Mouse (Mus musculus) hindbrain, postnatal 0 days (tissue): ENCODE results near the gene Scgb1a1. TPM values are rescaled to one million over a fixed set of nuclear protein-coding genes. Genes with fewer than 3 reads are reported as not detected.

Source experiments
- ATAC-seq: fragments of 200-750 bp; cut with Nextera tagmentation; 2 replicates; pipeline ENCODE4 v1.8.0; 2017; ENCODE audit warnings: mild to moderate bottlenecking, moderate TSS enrichment, moderate library complexity
- DNase-seq: peaks from one replicate; pipeline ENCODE4 v3.0.0-alpha.2; 2015; ENCODE audit warnings: low spot score
- H3K27ac ChIP-seq: fragments of 300-500 bp; sonication (generic); 2 replicates; pipeline ENCODE4 v1.5.1; 2014; ENCODE audit warnings: mild to moderate bottlenecking
- H3K27me3 ChIP-seq: fragments of 300-500 bp; sonication (generic); 2 replicates; pipeline ENCODE4 v1.6.1; 2014; ENCODE audit warnings: low read length, mixed read lengths; ENCODE audit not compliant: insufficient read depth
- H3K36me3 ChIP-seq: fragments of 300-500 bp; sonication (generic); 2 replicates; pipeline ENCODE4 v1.6.1; 2014; ENCODE audit warnings: low read length, mixed read lengths; ENCODE audit not compliant: insufficient read depth
- H3K4me1 ChIP-seq: fragments of 300-500 bp; sonication (generic); 2 replicates; pipeline ENCODE4 v1.6.1; 2014; ENCODE audit warnings: antibody characterized with exemption, low read length, mixed read lengths; ENCODE audit not compliant: insufficient read depth
- H3K4me2 ChIP-seq: fragments of 300-500 bp; sonication (generic); 2 replicates; pipeline ENCODE4 v1.6.1; 2014; ENCODE audit warnings: low read depth, mild to moderate bottlenecking, low read length, moderate library complexity, mixed read lengths
- H3K4me3 ChIP-seq: fragments of 300-500 bp; sonication (generic); 2 replicates; pipeline ENCODE4 v1.5.1; 2014; ENCODE audit warnings: low read length
- H3K9ac ChIP-seq: fragments of 300-500 bp; sonication (generic); replicated peaks from 2 replicates; pipeline ENCODE4 v1.6.1; 2014; ENCODE audit warnings: mild to moderate bottlenecking, low read length, moderate library complexity, mixed read lengths
- H3K9me3 ChIP-seq: fragments of 300-500 bp; sonication (generic); 2 replicates; pipeline ENCODE4 v1.6.1; 2016; ENCODE audit warnings: low read length, mixed read lengths
- CTCF ChIP-seq: IDR thresholded peaks from 2 replicates; pipeline ENCODE4 v1.5.1; 2016; ENCODE audit warnings: antibody characterized with exemption, control low read depth, low read depth
- WGBS: fragments of 180-500 bp; shearing (Covaris S2); extraction: QIAGEN DNeasy Blood & Tissue Kit; methylation state at CpG from one replicate; pipeline ENCODE4 v1.1.7; 2014; 5-methylcytosine and 5-hydroxymethylcytosine counted together
- polyA plus RNA-seq: library from polyadenylated mRNA; unstranded; fragments of >200 nt; fragmentation: Nextera tagmentation; extraction: Ambion mirVana; gene quantifications from 2 replicates; pipeline ENCODE4 v1.2.1, GENCODE M21; 2015
- total RNA-seq: library from RNA; depleted of rRNA; stranded (reverse); fragments of >200 nt; gene quantifications from 2 replicates; pipeline ENCODE4 v1.2.3, GENCODE M21; 2014; rRNA removed

Scgb1a1 gene
- total and polyA plus RNA-seq, 2 experiments from 2014 or later: not detected

- Histone ChIP-seq H3K9ac (no peak overlapping the region), H3K4me3 (no peak overlapping the region), H3K27ac (no peak overlapping the region), H3K27me3 (no peaks in the 10 kb centered on the region), H3K4me1 (peaks cover 10% of the 10 kb centered on the region; the same call in 1 of the 2 replicates), H3K36me3 (no peaks in the 10 kb centered on the region), H3K4me2 (no peak overlapping the region), H3K9me3 (no peaks in the 10 kb centered on the region)
- DNase-seq: no peak
- 90% methylated on average over 3 of the region's 3 CpGs for WGBS
- no peak for ATAC-seq
- no peak for TF ChIP-seq CTCF
Observed at GRCm38 (mm10) chr19:9034480-9034879, 53.3 kb downstream of the Scgb1a1 start.

Other genes starting within 250 kb of the Scgb1a1 start
- 93.2 and 99.7 TPM in 2 replicates for gene Gng3, start 248.8 kb downstream of the Scgb1a1 start, total RNA-seq
- 591 and 626 TPM in 2 replicates for gene Gng3, start 248.8 kb downstream of the Scgb1a1 start, polyA plus RNA-seq
- gene Lrrn4cl, start 237.2 kb downstream of the Scgb1a1 start, total RNA-seq: 1.6 TPM in 2 replicates
- 1.5 and 1.8 TPM in 2 replicates for gene Lrrn4cl, start 237.2 kb downstream of the Scgb1a1 start, polyA plus RNA-seq
- gene Ubxn1, start 216.5 kb downstream of the Scgb1a1 start, total RNA-seq: 60.8 and 67.7 TPM in 2 replicates
- 158 and 164 TPM in 2 replicates for gene Ubxn1, start 216.5 kb downstream of the Scgb1a1 start, polyA plus RNA-seq
- 17.9 and 21.1 TPM in 2 replicates for gene Uqcc3, start 207.0 kb downstream of the Scgb1a1 start, total RNA-seq
- 64.9 and 77.0 TPM in 2 replicates for gene Uqcc3, start 207.0 kb downstream of the Scgb1a1 start, polyA plus RNA-seq
- 3.3 and 5.5 TPM in 2 replicates for gene Lbhd1, start 204.2 kb downstream of the Scgb1a1 start, total RNA-seq
- 26.4 and 37.8 TPM in 2 replicates for gene Lbhd1, start 204.2 kb downstream of the Scgb1a1 start, polyA plus RNA-seq
- gene Gm49403, start 204.0 kb downstream of the Scgb1a1 start, total RNA-seq: not detected in 2 replicates
- not detected in 2 replicates for gene Gm49403, start 204.0 kb downstream of the Scgb1a1 start, polyA plus RNA-seq
- 13.6 and 29.8 TPM in 2 replicates for gene 1810009A15Rik, start 199.1 kb downstream of the Scgb1a1 start, total RNA-seq
- 37.7 and 38.6 TPM in 2 replicates for gene 1810009A15Rik, start 199.1 kb downstream of the Scgb1a1 start, polyA plus RNA-seq
- gene Gm49416, start 199.0 kb downstream of the Scgb1a1 start, total RNA-seq: 0.52 and 2.7 TPM in 2 replicates
- gene Gm49416, start 199.0 kb downstream of the Scgb1a1 start, polyA plus RNA-seq: not detected in 2 replicates
- gene Ints5, start 195.0 kb downstream of the Scgb1a1 start, total RNA-seq: 40.8 and 46.3 TPM in 2 replicates
- gene Ints5, start 195.0 kb downstream of the Scgb1a1 start, polyA plus RNA-seq: 23.2 and 23.8 TPM in 2 replicates
- 103 and 110 TPM in 2 replicates for gene Ganab, start 189.9 kb downstream of the Scgb1a1 start, total RNA-seq
- gene Ganab, start 189.9 kb downstream of the Scgb1a1 start, polyA plus RNA-seq: 55.5 and 55.6 TPM in 2 replicates
- 88.7 and 97.5 TPM in 2 replicates for gene B3gat3, start 167.6 kb downstream of the Scgb1a1 start, total RNA-seq
- 80.9 and 92.3 TPM in 2 replicates for gene B3gat3, start 167.6 kb downstream of the Scgb1a1 start, polyA plus RNA-seq
- 5.7 and 6.0 TPM in 2 replicates for gene Rom1, start 158.6 kb downstream of the Scgb1a1 start, total RNA-seq
- 3.5 and 4.0 TPM in 2 replicates for gene Rom1, start 158.6 kb downstream of the Scgb1a1 start, polyA plus RNA-seq
- gene Eml3, start 158.4 kb downstream of the Scgb1a1 start, total RNA-seq: 8.3 and 8.6 TPM in 2 replicates
- gene Eml3, start 158.4 kb downstream of the Scgb1a1 start, polyA plus RNA-seq: 11.0 and 11.8 TPM in 2 replicates
- gene Mta2, start 146.1 kb downstream of the Scgb1a1 start, total RNA-seq: 65.1 and 71.4 TPM in 2 replicates
- gene Mta2, start 146.1 kb downstream of the Scgb1a1 start, polyA plus RNA-seq: 75.2 and 78.8 TPM in 2 replicates
- 20.8 and 23.4 TPM in 2 replicates for gene Tut1, start 134.1 kb downstream of the Scgb1a1 start, total RNA-seq
- gene Tut1, start 134.1 kb downstream of the Scgb1a1 start, polyA plus RNA-seq: 16.0 and 16.2 TPM in 2 replicates
- gene Eef1g, start 120.9 kb downstream of the Scgb1a1 start, total RNA-seq: 442 and 469 TPM in 2 replicates
- 256 and 260 TPM in 2 replicates for gene Eef1g, start 120.9 kb downstream of the Scgb1a1 start, polyA plus RNA-seq
- gene Ahnak, start 98.7 kb downstream of the Scgb1a1 start, total RNA-seq: 11.2 and 11.7 TPM in 2 replicates
- 5.7 and 6.1 TPM in 2 replicates for gene Ahnak, start 98.7 kb downstream of the Scgb1a1 start, polyA plus RNA-seq
- 27.5 and 30.8 TPM in 2 replicates for gene Asrgl1, start 47.7 kb upstream of the Scgb1a1 start, total RNA-seq
- 50.0 and 62.4 TPM in 2 replicates for gene Asrgl1, start 47.7 kb upstream of the Scgb1a1 start, polyA plus RNA-seq